Mouse (Mus musculus) bone marrow, adult 2 months (tissue): Measurements from ENCODE around the gene Dpf1.

Experiments
- CTCF ChIP-seq: fragments of 200-500 bp; IDR thresholded peaks from 2 replicates; pipeline ENCODE4 v1.5.1; 2011; ENCODE audit warnings: low read length, control low read depth; ENCODE audit not compliant: control insufficient read depth, insufficient read depth
- POLR2A ChIP-seq: fragments of 200-500 bp; IDR thresholded peaks from 2 replicates; pipeline ENCODE4 v1.6.1; 2011; ENCODE audit warnings: low read depth, mild to moderate bottlenecking, control low read depth, low read length, borderline replicate concordance; ENCODE audit not compliant: control insufficient read depth

- TF ChIP-seq CTCF (no peak), POLR2A (no peak)
Measured at GRCm38 (mm10) chr7:29280801-29281200, 22.9 kb upstream of the Dpf1 start.
